Mouse (Mus musculus) cerebellum, adult 2 months (tissue): ENCODE measurements around the gene Fam120a.

Source experiments
- CTCF ChIP-seq: fragments of 200-500 bp; IDR thresholded peaks from 2 replicates; pipeline ENCODE4 v1.5.1; 2011; ENCODE audit warnings: low read depth, mild to moderate bottlenecking, control low read depth, low read length, moderate library complexity, borderline replicate concordance; ENCODE audit not compliant: insufficient read depth
- POLR2A ChIP-seq: fragments of 200-500 bp; IDR thresholded peaks from 2 replicates; pipeline ENCODE4 v1.6.1; 2011; ENCODE audit warnings: low read length, control low read depth, borderline replicate concordance; ENCODE audit not compliant: insufficient read depth

DNA sequence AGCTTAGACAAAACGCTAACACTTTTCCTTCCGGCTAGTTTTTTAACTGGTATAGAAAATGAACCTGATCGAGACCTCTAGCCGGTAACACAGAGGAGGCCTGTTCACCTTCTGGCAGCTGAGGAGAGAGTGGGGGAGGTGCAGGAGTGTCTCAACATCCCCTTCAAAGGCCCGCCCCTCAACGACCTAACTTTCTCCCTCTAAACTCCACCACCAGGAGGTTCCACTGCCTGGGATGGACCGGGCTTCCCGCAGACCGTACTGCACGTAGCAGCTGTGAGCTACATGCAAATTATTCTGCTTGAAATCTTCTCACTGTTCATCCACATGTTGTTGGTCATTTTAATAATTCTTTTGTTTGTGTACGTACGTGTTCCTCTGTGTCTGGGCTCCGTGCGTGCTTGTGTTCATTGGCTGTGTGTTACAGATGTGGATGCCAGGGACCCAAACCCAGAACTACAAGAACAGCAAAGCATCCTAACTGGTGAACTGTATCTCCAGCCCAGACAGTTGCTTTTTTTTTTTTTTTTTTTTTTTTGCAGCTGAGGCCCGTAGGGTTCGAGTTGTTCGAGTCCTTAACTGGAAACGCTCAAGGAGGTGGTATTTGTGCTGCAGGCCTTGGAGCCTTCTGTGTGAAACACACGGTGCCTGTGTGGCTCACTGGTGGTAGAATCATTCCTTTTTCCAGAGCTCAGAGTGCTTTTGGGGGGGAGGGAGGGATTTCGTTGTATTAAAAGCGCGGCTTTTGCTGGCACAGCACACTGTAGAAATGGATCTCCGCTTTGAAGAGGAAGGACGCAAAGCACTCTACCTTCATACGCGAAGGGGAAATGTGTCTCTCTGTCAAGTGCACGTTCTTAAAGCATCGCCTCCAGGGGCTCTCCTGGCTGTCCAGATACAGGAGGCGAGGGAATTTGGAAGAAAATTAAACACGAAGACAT is 47.8 kb upstream of the Fam120a start:
- TF ChIP-seq POLR2A (no peak), CTCF (no peak)
